Mouse (Mus musculus) kidney, adult 2 months (tissue): ENCODE measurements around the gene Gm14692. TPM values are rescaled to one million over a fixed set of nuclear protein-coding genes. Genes with fewer than 3 reads are reported as not detected.
"Not testable (repeated sequence)": the region's sequence is repeated elsewhere in the genome, so short reads cannot be mapped to it uniquely, and the experiment has no call there.

Source experiments
- DNase-seq: peaks from one replicate; pipeline ENCODE4 v3.0.0; 2021
- H3K27ac ChIP-seq: fragments of 200-500 bp; 2 replicates; pipeline ENCODE4 v1.5.1; 2012; ENCODE audit warnings: low read depth, low read length, control low read depth, inconsistent platforms; ENCODE audit not compliant: insufficient read depth
- H3K27me3 ChIP-seq: fragments of 200-500 bp; replicated peaks from 2 replicates; pipeline ENCODE4 v1.6.1; 2012; ENCODE audit warnings: mild to moderate bottlenecking, moderate library complexity, low read length, inconsistent platforms; ENCODE audit not compliant: control insufficient read depth, insufficient read depth
- H3K36me3 ChIP-seq: fragments of 200-500 bp; 2 replicates; pipeline ENCODE4 v1.6.1; 2012; ENCODE audit warnings: mild to moderate bottlenecking, moderate library complexity, low read length, inconsistent platforms; ENCODE audit not compliant: control insufficient read depth, insufficient read depth
- H3K4me1 ChIP-seq: fragments of 200-500 bp; 2 replicates; pipeline ENCODE4 v1.6.1; 2011; ENCODE audit warnings: low read length; ENCODE audit not compliant: control insufficient read depth, insufficient read depth
- H3K4me3 ChIP-seq: fragments of 200-500 bp; 2 replicates; pipeline ENCODE4 v1.5.1; 2011; ENCODE audit warnings: mild to moderate bottlenecking, low read depth, low read length, control low read depth; ENCODE audit not compliant: insufficient read depth
- WGBS: fragments of 180-500 bp; shearing (Covaris S2); methylation state at CpG from one replicate; pipeline ENCODE4 v1.1.7; 2018; 5-methylcytosine and 5-hydroxymethylcytosine counted together
- polyA plus RNA-seq: library from polyadenylated mRNA; depleted of rRNA; stranded (reverse); fragments of >200 nt; gene quantifications from 2 replicates; pipeline ENCODE4 v1.2.3, GENCODE M21; 2012; rRNA removed

Gene Gm14692
- not detected in 2 replicates for polyA plus RNA-seq

GRCm38 (mm10) chrX:67695398-67695797, at the start of gene Gm14692:
TSS of gene Gm14692 (plus strand) at chrX:67695698.
- DNase-seq, H3K4me1 ChIP-seq, H3K27ac ChIP-seq, H3K27me3 ChIP-seq, H3K4me3 ChIP-seq, H3K36me3 ChIP-seq: not testable (repeated sequence)
- 100% methylated on average over 1 of the region's 10 CpGs for WGBS

- not testable (repeated sequence) for H3K27me3 ChIP-seq, H3K36me3 ChIP-seq, H3K27ac ChIP-seq, H3K4me1 ChIP-seq, DNase-seq, H3K4me3 ChIP-seq
- WGBS = 79% methylated on average over 3 of the region's 11 CpGs
Measured at GRCm38 (mm10) chrX:67693462-67693861, 2.0 kb upstream of the Gm14692 start, which contains the start of gene Gm1140. TSS of gene Gm1140 (minus strand) at chrX:67693562.

Other genes with a start within 250 kb of the Gm14692 start
- gene Gm1140, start 2.1 kb upstream of the Gm14692 start, polyA plus RNA-seq = not detected in 2 replicates
- gene 4933436I01Rik, start 225.8 kb downstream of the Gm14692 start, polyA plus RNA-seq = not detected in 2 replicates